Mouse (Mus musculus) forebrain, embryonic 15.5 days (tissue): ENCODE measurements around the gene Kcnj1. TPM values are rescaled to one million over a fixed set of nuclear protein-coding genes. Genes with fewer than 3 reads are reported as not detected.

ENCODE experiments used
- ATAC-seq: fragments of 200-750 bp; cut with Nextera tagmentation; replicated peaks from 2 replicates; pipeline ENCODE4 v1.8.0; 2017; ENCODE audit warnings: mild to moderate bottlenecking, moderate TSS enrichment, moderate library complexity
- H3K27ac ChIP-seq: fragments of 300-500 bp; sonication (generic); replicated peaks from 2 replicates; pipeline ENCODE4 v1.5.1; 2015; ENCODE audit warnings: mild to moderate bottlenecking, inconsistent platforms
- H3K27me3 ChIP-seq: fragments of 300-500 bp; sonication (generic); 2 replicates; pipeline ENCODE4 v1.6.1; 2015; ENCODE audit warnings: inconsistent platforms
- H3K36me3 ChIP-seq: fragments of 300-500 bp; sonication (generic); 2 replicates; pipeline ENCODE4 v1.6.1; 2015; ENCODE audit warnings: mild to moderate bottlenecking, inconsistent platforms
- H3K4me1 ChIP-seq: fragments of 300-500 bp; sonication (generic); 2 replicates; pipeline ENCODE4 v1.6.1; 2015; ENCODE audit warnings: inconsistent platforms
- H3K4me2 ChIP-seq: fragments of 300-500 bp; sonication (generic); replicated peaks from 2 replicates; pipeline ENCODE4 v1.6.1; 2015; ENCODE audit warnings: mild to moderate bottlenecking, inconsistent platforms
- H3K4me3 ChIP-seq: fragments of 300-500 bp; sonication (generic); 2 replicates; pipeline ENCODE4 v1.5.1; 2015; ENCODE audit warnings: mild to moderate bottlenecking, inconsistent platforms
- H3K9ac ChIP-seq: fragments of 300-500 bp; sonication (generic); replicated peaks from 2 replicates; pipeline ENCODE4 v1.6.1; 2015; ENCODE audit warnings: mild to moderate bottlenecking, inconsistent platforms
- H3K9me3 ChIP-seq: fragments of 300-500 bp; sonication (generic); 2 replicates; pipeline ENCODE4 v1.6.1; 2016; ENCODE audit warnings: inconsistent platforms
- WGBS: fragments of 180-500 bp; shearing (Covaris S2); methylation state at CpG from one replicate; pipeline ENCODE4 v1.1.7; 2015; ENCODE audit warnings: mixed read lengths; 5-methylcytosine and 5-hydroxymethylcytosine counted together
- polyA plus RNA-seq: library from polyadenylated mRNA; unstranded; fragments of >200 nt; fragmentation: Nextera tagmentation; extraction: Ambion mirVana; gene quantifications from 2 replicates; pipeline ENCODE4 v1.2.1, GENCODE M21; 2015

Kcnj1 gene
- polyA plus RNA-seq, 1 experiment from 2014 or later, result not detected

GRCm38 (mm10) chr9:32360770-32361169 lies 11.5 kb upstream of the Kcnj1 start:
- no peak overlapping the region for H3K4me2 ChIP-seq
- H3K9ac ChIP-seq, result no peak overlapping the region
- H3K27ac ChIP-seq, result no peak overlapping the region
- no peak for ATAC-seq
- no peaks in the 10 kb centered on the region for H3K27me3 ChIP-seq
- H3K4me3 ChIP-seq, result no peak overlapping the region
- no peaks in the 10 kb centered on the region for H3K9me3 ChIP-seq
- no peaks in the 10 kb centered on the region for H3K4me1 ChIP-seq
- WGBS, result 81% methylated on average over 1 of the region's 1 CpGs
- no peaks in the 10 kb centered on the region for H3K36me3 ChIP-seq

- 22% methylated on average over 2 of the region's 2 CpGs for WGBS
- H3K36me3 ChIP-seq, result no peaks in the 10 kb centered on the region
- no peak overlapping the region for H3K4me2 ChIP-seq
- H3K9ac ChIP-seq, result no peak overlapping the region
- H3K9me3 ChIP-seq, result no peaks in the 10 kb centered on the region
- no peak overlapping the region for H3K4me3 ChIP-seq
- no peaks in the 10 kb centered on the region for H3K27me3 ChIP-seq
- no peak for ATAC-seq
- no peaks in the 10 kb centered on the region for H3K4me1 ChIP-seq
- no peak overlapping the region for H3K27ac ChIP-seq
These were observed 3.5 kb upstream of the Kcnj1 start for GRCm38 (mm10) chr9:32368812-32369211.

GRCm38 (mm10) chr9:32369388-32369787 lies 2.9 kb upstream of the Kcnj1 start:
- H3K27me3 ChIP-seq, result no peaks in the 10 kb centered on the region
- H3K4me2 ChIP-seq, result no peak overlapping the region
- no peaks in the 10 kb centered on the region for H3K4me1 ChIP-seq
- ATAC-seq, result no peak
- no peak overlapping the region for H3K4me3 ChIP-seq
- no peaks in the 10 kb centered on the region for H3K36me3 ChIP-seq
- no peak overlapping the region for H3K9ac ChIP-seq
- no peaks in the 10 kb centered on the region for H3K9me3 ChIP-seq
- H3K27ac ChIP-seq, result no peak overlapping the region
- WGBS, result 20% methylated on average over 6 of the region's 6 CpGs

GRCm38 (mm10) chr9:32373656-32374055 lies 1.4 kb downstream of the Kcnj1 start:
- no peaks in the 10 kb centered on the region for H3K9me3 ChIP-seq
- WGBS, result 93% methylated on average over 6 of the region's 6 CpGs
- H3K9ac ChIP-seq, result no peak overlapping the region
- no peaks in the 10 kb centered on the region for H3K4me1 ChIP-seq
- ATAC-seq, result no peak
- no peaks in the 10 kb centered on the region for H3K27me3 ChIP-seq
- no peak overlapping the region for H3K27ac ChIP-seq
- no peak overlapping the region for H3K4me3 ChIP-seq
- no peak overlapping the region for H3K4me2 ChIP-seq
- no peaks in the 10 kb centered on the region for H3K36me3 ChIP-seq

GRCm38 (mm10) chr9:32376031-32376430 lies 3.7 kb downstream of the Kcnj1 start:
- WGBS, result 87% methylated on average over 7 of the region's 7 CpGs
- no peak overlapping the region for H3K4me2 ChIP-seq
- ATAC-seq, result no peak
- H3K4me3 ChIP-seq, result no peak overlapping the region
- H3K27ac ChIP-seq, result no peak overlapping the region
- H3K9ac ChIP-seq, result no peak overlapping the region
- H3K9me3 ChIP-seq, result no peaks in the 10 kb centered on the region
- no peaks in the 10 kb centered on the region for H3K36me3 ChIP-seq
- no peaks in the 10 kb centered on the region for H3K4me1 ChIP-seq
- H3K27me3 ChIP-seq, result no peaks in the 10 kb centered on the region

GRCm38 (mm10) chr9:32376863-32377590 lies 4.7 kb downstream of the Kcnj1 start:
- Histone ChIP-seq H3K4me3 (no peak overlapping the region), H3K9me3 (no peaks in the 10 kb centered on the region), H3K9ac (no peak overlapping the region), H3K27ac (no peak overlapping the region), H3K36me3 (no peaks in the 10 kb centered on the region), H3K4me1 (no peaks in the 10 kb centered on the region), H3K4me2 (no peak overlapping the region), H3K27me3 (no peaks in the 10 kb centered on the region)
- WGBS, result 83% methylated on average over 5 of the region's 5 CpGs
- no peak for ATAC-seq

- Histone ChIP-seq H3K9ac (no peak overlapping the region), H3K4me1 (no peaks in the 10 kb centered on the region), H3K4me2 (no peak overlapping the region), H3K4me3 (no peak overlapping the region), H3K27me3 (no peaks in the 10 kb centered on the region), H3K9me3 (no peaks in the 10 kb centered on the region), H3K27ac (no peak overlapping the region), H3K36me3 (no peaks in the 10 kb centered on the region)
- 87% methylated on average over 4 of the region's 4 CpGs for WGBS
- no peak for ATAC-seq
These were observed 12.6 kb downstream of the Kcnj1 start for GRCm38 (mm10) chr9:32384906-32385305.

GRCm38 (mm10) chr9:32388120-32388519 lies 15.8 kb downstream of the Kcnj1 start:
- WGBS, result 91% methylated on average over 1 of the region's 1 CpGs
- no peak overlapping the region for H3K4me2 ChIP-seq
- ATAC-seq, result no peak
- no peaks in the 10 kb centered on the region for H3K4me1 ChIP-seq
- no peaks in the 10 kb centered on the region for H3K36me3 ChIP-seq
- H3K27ac ChIP-seq, result no peak overlapping the region
- no peak overlapping the region for H3K4me3 ChIP-seq
- H3K9me3 ChIP-seq, result no peaks in the 10 kb centered on the region
- H3K27me3 ChIP-seq, result no peaks in the 10 kb centered on the region
- H3K9ac ChIP-seq, result no peak overlapping the region

- ATAC-seq, result no peak
- Histone ChIP-seq H3K4me2 (no peak overlapping the region), H3K9me3 (no peaks in the 10 kb centered on the region), H3K27me3 (no peaks in the 10 kb centered on the region), H3K36me3 (no peaks in the 10 kb centered on the region), H3K9ac (no peak overlapping the region), H3K4me3 (no peak overlapping the region), H3K27ac (no peak overlapping the region), H3K4me1 (no peaks in the 10 kb centered on the region)
- 82% methylated on average over 5 of the region's 5 CpGs for WGBS
These were observed 18.8 kb downstream of the Kcnj1 start for GRCm38 (mm10) chr9:32391092-32391491.

GRCm38 (mm10) chr9:32391701-32392100 lies 19.4 kb downstream of the Kcnj1 start:
- Histone ChIP-seq H3K4me2 (no peak overlapping the region), H3K27ac (no peak overlapping the region), H3K36me3 (no peaks in the 10 kb centered on the region), H3K9me3 (no peaks in the 10 kb centered on the region), H3K4me3 (no peak overlapping the region), H3K4me1 (no peaks in the 10 kb centered on the region), H3K27me3 (no peaks in the 10 kb centered on the region), H3K9ac (no peak overlapping the region)
- no peak for ATAC-seq
- 89% methylated on average over 9 of the region's 9 CpGs for WGBS

- Histone ChIP-seq H3K36me3 (no peaks in the 10 kb centered on the region), H3K27me3 (no peaks in the 10 kb centered on the region), H3K9ac (no peak overlapping the region), H3K27ac (no peak overlapping the region), H3K4me1 (no peaks in the 10 kb centered on the region), H3K4me3 (no peak overlapping the region), H3K9me3 (no peaks in the 10 kb centered on the region), H3K4me2 (no peak overlapping the region)
- WGBS, result 80% methylated on average over 6 of the region's 6 CpGs
- no peak for ATAC-seq
These were observed 20.4 kb downstream of the Kcnj1 start for GRCm38 (mm10) chr9:32392716-32393115.

- Histone ChIP-seq H3K27me3 (no peaks in the 10 kb centered on the region), H3K9ac (no peak overlapping the region), H3K4me2 (no peak overlapping the region), H3K27ac (no peak overlapping the region), H3K4me1 (no peaks in the 10 kb centered on the region), H3K9me3 (no peaks in the 10 kb centered on the region), H3K4me3 (no peak overlapping the region), H3K36me3 (no peaks in the 10 kb centered on the region)
- ATAC-seq, result no peak
- WGBS, result 92% methylated on average over 4 of the region's 4 CpGs
These were observed 22.5 kb downstream of the Kcnj1 start for GRCm38 (mm10) chr9:32394761-32395161.

GRCm38 (mm10) chr9:32400212-32400611 lies 27.9 kb downstream of the Kcnj1 start:
- no peak for ATAC-seq
- H3K27me3 ChIP-seq, result peaks cover 3% of the 10 kb centered on the region; the same call in 1 of the 2 replicates
- no peaks in the 10 kb centered on the region for H3K36me3 ChIP-seq
- H3K9ac ChIP-seq, result no peak overlapping the region
- H3K4me3 ChIP-seq, result no peak overlapping the region
- H3K4me2 ChIP-seq, result no peak overlapping the region
- H3K4me1 ChIP-seq, result no peaks in the 10 kb centered on the region
- WGBS, result 89% methylated on average over 2 of the region's 2 CpGs
- no peaks in the 10 kb centered on the region for H3K9me3 ChIP-seq
- H3K27ac ChIP-seq, result no peak overlapping the region
